Mouse (Mus musculus) lung, embryonic 15.5 days (tissue): ENCODE results near the gene Cabin1. TPM values are rescaled to one million over a fixed set of nuclear protein-coding genes. Genes with fewer than 3 reads are reported as not detected.

Source experiments
- ATAC-seq: fragments of 200-750 bp; cut with Nextera tagmentation; 2 replicates; pipeline ENCODE4 v1.8.0; 2017; ENCODE audit warnings: moderate number of reproducible peaks, borderline replicate concordance; ENCODE audit not compliant: low FRiP score, low TSS enrichment; ENCODE audit errors: extremely low read depth
- H3K27ac ChIP-seq: fragments of 300-500 bp; sonication (generic); 2 replicates; pipeline ENCODE4 v1.5.1; 2015; ENCODE audit warnings: moderate library complexity, mild to moderate bottlenecking, inconsistent platforms
- H3K27me3 ChIP-seq: fragments of 300-500 bp; sonication (generic); 2 replicates; pipeline ENCODE4 v1.6.1; 2015; ENCODE audit warnings: inconsistent platforms
- H3K36me3 ChIP-seq: fragments of 300-500 bp; sonication (generic); 2 replicates; pipeline ENCODE4 v1.6.1; 2015; ENCODE audit warnings: inconsistent platforms
- H3K4me1 ChIP-seq: fragments of 300-500 bp; sonication (generic); 2 replicates; pipeline ENCODE4 v1.6.1; 2015; ENCODE audit warnings: inconsistent platforms
- H3K4me2 ChIP-seq: fragments of 300-500 bp; sonication (generic); 2 replicates; pipeline ENCODE4 v1.6.1; 2015; ENCODE audit warnings: inconsistent platforms, mild to moderate bottlenecking, moderate library complexity
- H3K4me3 ChIP-seq: fragments of 300-500 bp; sonication (generic); 2 replicates; pipeline ENCODE4 v1.5.1; 2015; ENCODE audit warnings: mild to moderate bottlenecking, inconsistent platforms
- H3K9ac ChIP-seq: fragments of 300-500 bp; sonication (generic); 2 replicates; pipeline ENCODE4 v1.6.1; 2015; ENCODE audit warnings: inconsistent platforms
- H3K9me3 ChIP-seq: fragments of 300-500 bp; sonication (generic); 2 replicates; pipeline ENCODE4 v1.6.1; 2016; ENCODE audit warnings: inconsistent platforms
- WGBS: fragments of 180-500 bp; shearing (Covaris S2); methylation state at CpG from one replicate; pipeline ENCODE4 v1.1.7; 2015; 5-methylcytosine and 5-hydroxymethylcytosine counted together
- polyA plus RNA-seq: library from polyadenylated mRNA; unstranded; fragments of >200 nt; fragmentation: Nextera tagmentation; extraction: Ambion mirVana; gene quantifications from 2 replicates; pipeline ENCODE4 v1.2.1, GENCODE M21; 2015

Gene Cabin1
- polyA plus RNA-seq, 1 experiment from 2014 or later, result 38.7 TPM

DNA sequence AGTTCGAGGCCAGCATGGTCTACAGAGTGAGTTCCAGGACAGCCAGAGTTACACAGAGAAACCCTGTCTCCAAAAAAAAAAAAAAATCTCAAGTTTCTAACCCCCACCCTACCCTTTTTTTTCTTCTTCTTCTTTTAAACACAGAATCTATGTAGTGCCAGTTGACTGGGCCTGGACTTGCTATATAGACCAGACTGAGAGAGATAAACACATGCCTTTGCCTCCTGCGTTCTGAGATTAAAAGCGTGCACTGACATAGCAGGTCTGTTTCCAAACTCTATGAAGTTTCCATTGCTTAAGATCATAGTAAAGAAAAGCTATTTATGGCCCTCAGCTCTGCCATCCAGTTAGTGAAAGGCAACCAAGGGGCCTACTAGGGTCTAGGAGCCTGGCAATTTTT, 1.7 kb downstream of the Cabin1 start:
- ATAC-seq, result no peak
- Histone ChIP-seq H3K9ac (no peak overlapping the region; the same call in 1 of the 2 replicates), H3K9me3 (no peaks in the 10 kb centered on the region), H3K36me3 (no peaks in the 10 kb centered on the region), H3K4me1 (peaks cover 14% of the 10 kb centered on the region), H3K4me3 (no peak overlapping the region), H3K4me2 (peak overlapping the region; percentile 24; the same call in 1 of the 2 replicates), H3K27me3 (no peaks in the 10 kb centered on the region), H3K27ac (no peak overlapping the region)
- 93% methylated on average over 3 of the region's 3 CpGs for WGBS

DNA sequence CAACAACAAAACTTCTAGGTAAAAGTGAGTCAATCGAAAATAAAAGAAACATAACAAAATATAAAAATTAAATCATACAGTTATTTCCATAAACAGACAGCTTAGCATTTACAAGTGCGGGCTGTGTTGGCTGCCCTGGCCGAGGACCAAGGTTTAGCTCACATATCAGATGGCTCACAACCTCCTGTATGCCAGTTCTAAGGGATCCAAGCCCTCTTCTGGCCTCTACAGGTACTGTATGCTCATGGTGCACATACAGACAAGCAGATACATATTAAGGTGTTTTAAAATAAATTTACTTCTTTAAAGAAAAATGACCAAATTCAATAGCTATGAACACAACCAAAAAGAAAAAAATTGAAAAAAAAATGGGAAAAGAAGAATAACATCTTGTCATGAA, 3.8 kb downstream of the Cabin1 start:
- Histone ChIP-seq H3K9ac (no peak overlapping the region), H3K9me3 (no peaks in the 10 kb centered on the region), H3K4me2 (no peak overlapping the region), H3K36me3 (peaks cover 3% of the 10 kb centered on the region), H3K4me3 (no peak overlapping the region), H3K4me1 (peaks cover 13% of the 10 kb centered on the region), H3K27ac (no peak overlapping the region), H3K27me3 (no peaks in the 10 kb centered on the region)
- ATAC-seq, result no peak
- 94% methylated on average over 3 of the region's 3 CpGs for WGBS

DNA sequence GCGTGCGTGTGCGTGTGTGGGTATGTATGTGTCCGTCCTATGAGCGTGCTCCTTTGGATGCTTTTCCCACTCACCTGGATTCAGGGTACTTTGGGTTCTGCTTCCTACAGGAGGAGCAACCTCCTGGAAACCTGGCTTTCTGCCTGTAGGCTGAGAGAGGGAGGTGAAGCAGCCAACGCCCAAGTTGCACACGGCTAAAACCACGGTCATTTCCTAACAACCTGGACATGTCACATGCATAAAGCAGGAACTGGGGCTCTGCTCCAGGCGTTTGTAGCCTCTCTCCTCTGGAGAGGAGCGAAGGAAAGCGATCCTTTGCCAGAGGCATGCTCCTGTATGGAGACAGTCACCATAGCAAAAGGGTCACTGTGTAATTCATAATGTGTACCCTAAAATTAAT, 7.4 kb downstream of the Cabin1 start:
- Histone ChIP-seq H3K4me1 (no peaks in the 10 kb centered on the region), H3K27ac (no peak overlapping the region), H3K9ac (no peak overlapping the region), H3K4me3 (no peak overlapping the region), H3K9me3 (no peaks in the 10 kb centered on the region), H3K36me3 (peaks cover 36% of the 10 kb centered on the region), H3K27me3 (no peaks in the 10 kb centered on the region), H3K4me2 (no peak overlapping the region)
- no peak for ATAC-seq
- WGBS, result 89% methylated on average over 11 of the region's 11 CpGs

- Histone ChIP-seq H3K27me3 (no peaks in the 10 kb centered on the region), H3K9ac (no peak overlapping the region), H3K4me3 (no peak overlapping the region), H3K27ac (no peak overlapping the region), H3K4me2 (no peak overlapping the region), H3K9me3 (no peaks in the 10 kb centered on the region), H3K4me1 (no peaks in the 10 kb centered on the region), H3K36me3 (peaks cover 74% of the 10 kb centered on the region)
- 38% methylated on average over 3 of the region's 3 CpGs for WGBS
- no peak for ATAC-seq
Measured at GRCm38 (mm10) chr10:75744017-75744416, 20.1 kb downstream of the Cabin1 start.

- Histone ChIP-seq H3K4me3 (no peak overlapping the region), H3K36me3 (peaks cover 77% of the 10 kb centered on the region), H3K27me3 (no peaks in the 10 kb centered on the region), H3K9ac (no peak overlapping the region), H3K4me1 (no peaks in the 10 kb centered on the region), H3K27ac (no peak overlapping the region), H3K9me3 (no peaks in the 10 kb centered on the region), H3K4me2 (no peak overlapping the region)
- ATAC-seq, result no peak
- 93% methylated on average over 12 of the region's 12 CpGs for WGBS
Measured at GRCm38 (mm10) chr10:75743369-75743768, 20.8 kb downstream of the Cabin1 start.

GRCm38 (mm10) chr10:75740866-75741265, 23.3 kb downstream of the Cabin1 start:
- Histone ChIP-seq H3K9ac (no peak overlapping the region), H3K27me3 (no peaks in the 10 kb centered on the region), H3K36me3 (peaks cover 71% of the 10 kb centered on the region), H3K4me2 (no peak overlapping the region), H3K4me3 (no peak overlapping the region), H3K4me1 (no peaks in the 10 kb centered on the region), H3K27ac (no peak overlapping the region), H3K9me3 (no peaks in the 10 kb centered on the region)
- WGBS, result 92% methylated on average over 3 of the region's 3 CpGs
- no peak for ATAC-seq

DNA sequence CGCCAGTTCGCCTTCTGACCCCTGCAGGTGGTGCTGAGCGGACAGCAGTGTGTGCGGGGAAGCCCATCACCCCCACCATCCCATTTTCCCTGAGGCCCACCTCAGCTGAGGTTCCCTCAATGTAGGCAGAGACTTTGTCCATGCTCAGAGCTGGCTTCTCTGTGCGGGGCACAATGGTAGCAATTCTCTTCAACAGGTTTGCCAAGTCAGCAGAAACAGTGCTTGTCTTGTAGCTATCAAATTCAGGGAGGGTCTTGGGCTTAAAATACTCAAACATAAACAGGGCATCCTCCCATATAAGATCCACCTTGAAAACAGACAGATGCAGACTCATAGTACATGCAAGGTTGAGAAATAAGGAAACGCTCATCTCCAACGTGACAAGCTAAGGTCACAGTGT, 38.7 kb downstream of the Cabin1 start:
- WGBS, result 89% methylated on average over 7 of the region's 7 CpGs
- H3K4me1 ChIP-seq, result no peaks in the 10 kb centered on the region

GRCm38 (mm10) chr10:75720215-75720614, 43.9 kb downstream of the Cabin1 start:
- Histone ChIP-seq H3K27ac (no peak overlapping the region), H3K4me1 (no peaks in the 10 kb centered on the region), H3K9ac (no peak overlapping the region), H3K36me3 (peaks cover 66% of the 10 kb centered on the region), H3K27me3 (no peaks in the 10 kb centered on the region), H3K4me2 (no peak overlapping the region), H3K9me3 (no peaks in the 10 kb centered on the region), H3K4me3 (no peak overlapping the region)
- no peak for ATAC-seq
- 80% methylated on average over 5 of the region's 5 CpGs for WGBS

More for the DNA sequence above, 38.7 kb downstream of the Cabin1 start:
- no peaks in the 10 kb centered on the region for H3K9me3 ChIP-seq
- H3K27ac ChIP-seq, result no peak overlapping the region
- no peak for ATAC-seq
- H3K4me3 ChIP-seq, result no peak overlapping the region
- no peaks in the 10 kb centered on the region for H3K27me3 ChIP-seq
- peaks cover 57% of the 10 kb centered on the region for H3K36me3 ChIP-seq
- H3K4me2 ChIP-seq, result no peak overlapping the region
- H3K9ac ChIP-seq, result no peak overlapping the region

- H3K4me1 ChIP-seq, result no peaks in the 10 kb centered on the region
- H3K4me3 ChIP-seq, result no peak overlapping the region
- no peak overlapping the region for H3K4me2 ChIP-seq
- H3K9me3 ChIP-seq, result no peaks in the 10 kb centered on the region
- no peak overlapping the region for H3K9ac ChIP-seq
- H3K27ac ChIP-seq, result no peak overlapping the region
- H3K36me3 ChIP-seq, result peaks cover 60% of the 10 kb centered on the region
- no peak for ATAC-seq
- WGBS, result 74% methylated on average over 3 of the region's 3 CpGs
- no peaks in the 10 kb centered on the region for H3K27me3 ChIP-seq
Measured at GRCm38 (mm10) chr10:75714795-75715194, 49.3 kb downstream of the Cabin1 start.

GRCm38 (mm10) chr10:75713026-75713425, 51.1 kb downstream of the Cabin1 start:
- H3K36me3 ChIP-seq, result peaks cover 63% of the 10 kb centered on the region
- WGBS, result 87% methylated on average over 11 of the region's 11 CpGs

DNA sequence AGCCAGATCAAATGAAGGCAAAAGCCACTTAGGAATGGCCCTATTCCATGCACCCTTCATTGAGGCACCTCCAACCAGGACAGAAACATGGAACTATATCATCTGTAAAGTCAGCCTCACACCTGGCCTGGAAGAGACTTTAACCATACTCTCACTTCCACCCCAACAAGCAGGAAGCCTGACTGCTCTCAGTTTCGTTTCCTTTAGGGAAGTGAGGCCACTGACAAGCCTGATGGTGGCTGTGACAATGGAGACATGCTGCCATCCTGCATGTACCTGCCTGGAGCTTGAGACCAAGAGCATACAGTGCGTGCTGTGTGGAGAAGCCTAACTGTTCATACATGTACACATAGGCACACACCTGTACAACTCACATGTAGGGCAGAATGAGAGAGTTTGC, 53.9 kb downstream of the Cabin1 start:
- Histone ChIP-seq H3K27ac (no peak overlapping the region), H3K36me3 (peaks cover 35% of the 10 kb centered on the region)

More at GRCm38 (mm10) chr10:75713026-75713425, 51.1 kb downstream of the Cabin1 start:
- Histone ChIP-seq H3K4me2 (no peak overlapping the region), H3K4me1 (no peaks in the 10 kb centered on the region), H3K9ac (no peak overlapping the region), H3K4me3 (no peak overlapping the region), H3K27me3 (no peaks in the 10 kb centered on the region), H3K9me3 (no peaks in the 10 kb centered on the region), H3K27ac (no peak overlapping the region)
- ATAC-seq, result no peak

GRCm38 (mm10) chr10:75709261-75709660, 54.9 kb downstream of the Cabin1 start:
- peaks cover 32% of the 10 kb centered on the region for H3K36me3 ChIP-seq

More for the DNA sequence above, 53.9 kb downstream of the Cabin1 start:
- H3K9me3 ChIP-seq, result no peaks in the 10 kb centered on the region
- no peaks in the 10 kb centered on the region for H3K4me1 ChIP-seq
- ATAC-seq, result no peak
- H3K27me3 ChIP-seq, result no peaks in the 10 kb centered on the region
- H3K9ac ChIP-seq, result no peak overlapping the region
- no peak overlapping the region for H3K4me3 ChIP-seq
- WGBS, result 81% methylated on average over 2 of the region's 2 CpGs
- H3K4me2 ChIP-seq, result no peak overlapping the region

DNA sequence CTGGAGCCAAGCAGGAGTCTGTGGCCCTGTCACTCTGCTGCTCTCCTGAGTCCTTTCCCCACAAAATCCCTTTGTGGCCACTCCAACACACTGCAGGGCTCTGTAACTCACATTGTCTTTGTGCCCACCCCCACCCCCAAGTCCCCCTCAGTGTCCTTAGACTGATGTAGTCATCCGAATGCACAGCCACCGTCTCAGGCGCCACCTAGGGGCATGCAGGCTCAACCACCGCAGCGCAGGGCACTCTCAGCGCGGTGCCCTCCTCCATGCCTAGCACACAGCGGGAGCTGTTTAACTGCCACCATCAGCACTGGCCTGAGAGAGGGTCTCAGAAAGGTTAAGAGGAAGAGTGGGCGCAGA, 55.5 kb downstream of the Cabin1 start:
- no peak overlapping the region for H3K9ac ChIP-seq
- no peaks in the 10 kb centered on the region for H3K9me3 ChIP-seq
- no peak overlapping the region for H3K4me2 ChIP-seq
- no peak overlapping the region for H3K4me3 ChIP-seq
- H3K36me3 ChIP-seq, result peaks cover 32% of the 10 kb centered on the region
- no peak overlapping the region for H3K27ac ChIP-seq
- 45% methylated on average over 9 of the region's 9 CpGs for WGBS
- no peak for ATAC-seq
- peaks cover 8% of the 10 kb centered on the region; the same call in 1 of the 2 replicates for H3K4me1 ChIP-seq
- no peaks in the 10 kb centered on the region for H3K27me3 ChIP-seq

More at GRCm38 (mm10) chr10:75709261-75709660, 54.9 kb downstream of the Cabin1 start:
- Histone ChIP-seq H3K4me3 (no peak overlapping the region), H3K27ac (no peak overlapping the region), H3K9me3 (no peaks in the 10 kb centered on the region), H3K4me1 (peaks cover 8% of the 10 kb centered on the region; the same call in 1 of the 2 replicates), H3K27me3 (no peaks in the 10 kb centered on the region), H3K9ac (no peak overlapping the region), H3K4me2 (no peak overlapping the region)
- 83% methylated on average over 9 of the region's 9 CpGs for WGBS
- ATAC-seq, result no peak
